ENCODE assay signal across 17 mouse cellular contexts in genomic region chr2:25169778-25170177, GRCm38 (mm10). TPM values are rescaled to one million over a fixed set of nuclear protein-coding genes. Genes with fewer than 3 reads are reported as not detected.
DNase-seq lines count a peak whose midpoint lies in the region; ATAC-seq and TF ChIP-seq lines count a peak whose summit lies in the region.
"Had no signal": no experiment of that assay in that cellular context is flagged by ENCODE, and none has a peak within 500 bp of the region (broad histone marks: within the 10 kb centered on the region; RNA-seq: fewer than 3 reads in every experiment).

No protein-coding gene starts in this region.

- no peak for TF ChIP-seq POLR2A in ES-Bruce4 (IDR thresholded peaks at IDR 0.05; ENCODE audit: insufficient read depth, low read length)

- WGBS in hindbrain, embryonic 10.5 days = 12% methylated on average over 5 of the region's 5 CpGs
- 4% methylated on average over 5 of the region's 5 CpGs for WGBS in hindbrain, embryonic 16.5 days
- 17% methylated on average over 5 of the region's 5 CpGs for WGBS in midbrain, embryonic 16.5 days

- intact Hi-C loops in gastrocnemius, postnatal 36 days (cut with DNase I) = no loop called here

- peak; percentile 86 for DNase-seq in hindbrain, embryonic 10.5 days (ENCODE audit: low spot score)
- DNase-seq in embryo, embryonic 10.5 days (ENCODE audit: low spot score) = peak; percentile 82
- DNase-seq in gastrocnemius, adult 8-10 months (ENCODE audit: low spot score in 2 of 2) = no peak
- no peak for DNase-seq in gastrocnemius, postnatal 36 days
- DNase-seq: cerebellum, adult 18-20 months; kidney, postnatal 36 days; right cerebral cortex, adult 18-20 months; thymus, postnatal 25 days had no signal

- peak overlapping the region; percentile 28 for H3K4me3 ChIP-seq in hindbrain, embryonic 10.5 days
- no peak overlapping the region for H3K4me3 ChIP-seq in hindbrain, embryonic 16.5 days (ENCODE audit: low read length)
- no peak overlapping the region for H3K4me3 ChIP-seq in ES-Bruce4 (ENCODE audit: low read depth, low read length)
- no peak overlapping the region for H3K4me3 ChIP-seq in midbrain, embryonic 16.5 days (ENCODE audit: low read depth, low read length)
- H3K4me3 ChIP-seq: embryonic facial prominence, embryonic 13.5 days; heart, embryonic 12.5 days; limb, embryonic 13.5 days had no signal

- no peak for ATAC-seq in hindbrain, embryonic 16.5 days
- no peak for ATAC-seq in midbrain, embryonic 16.5 days

- no peak overlapping the region for H3K9ac ChIP-seq in hindbrain, embryonic 16.5 days (ENCODE audit: low read depth, low read length)
- no peak overlapping the region for H3K9ac ChIP-seq in ES-Bruce4 (ENCODE audit: low read depth, poor library complexity, severe bottlenecking)
- no peak overlapping the region for H3K9ac ChIP-seq in midbrain, embryonic 16.5 days (ENCODE audit: low read depth, low read length)
- H3K9ac ChIP-seq: embryonic facial prominence, embryonic 13.5 days; heart, embryonic 12.5 days; limb, embryonic 13.5 days had no signal

- peak overlapping the region; percentile 95 for H3K27ac ChIP-seq in hindbrain, embryonic 10.5 days
- H3K27ac ChIP-seq in hindbrain, embryonic 16.5 days (ENCODE audit: low read depth, low read length) = no peak overlapping the region; the same call in 1 of the 2 replicates
- no peak overlapping the region for H3K27ac ChIP-seq in ES-Bruce4 (ENCODE audit: insufficient read depth, low read length)
- H3K27ac ChIP-seq in midbrain, embryonic 16.5 days (ENCODE audit: low read length) = peak overlapping the region; percentile 42; the same call in 1 of the 2 replicates
- H3K27ac ChIP-seq: embryonic facial prominence, embryonic 13.5 days had no signal

- no peaks in the 10 kb centered on the region for H3K36me3 ChIP-seq in hindbrain, embryonic 10.5 days
- H3K36me3 ChIP-seq in hindbrain, embryonic 16.5 days (ENCODE audit: control insufficient read depth, insufficient read depth, low read length) = no peaks in the 10 kb centered on the region
- H3K36me3 ChIP-seq in ES-Bruce4 (ENCODE audit: control insufficient read depth, insufficient read depth, low read length, poor library complexity, severe bottlenecking) = no peaks in the 10 kb centered on the region
- no peaks in the 10 kb centered on the region for H3K36me3 ChIP-seq in midbrain, embryonic 16.5 days (ENCODE audit: control insufficient read depth, insufficient read depth, low read length)
- H3K36me3 ChIP-seq: embryonic facial prominence, embryonic 13.5 days; heart, embryonic 12.5 days; limb, embryonic 13.5 days had no signal

- H3K9me3 ChIP-seq in hindbrain, embryonic 10.5 days = no peaks in the 10 kb centered on the region
- no peaks in the 10 kb centered on the region for H3K9me3 ChIP-seq in hindbrain, embryonic 16.5 days (ENCODE audit: control insufficient read depth, low read length)
- no peaks in the 10 kb centered on the region for H3K9me3 ChIP-seq in ES-Bruce4 (replicated peaks; ENCODE audit: control insufficient read depth, insufficient read depth, low read length, poor library complexity, severe bottlenecking)
- no peaks in the 10 kb centered on the region for H3K9me3 ChIP-seq in midbrain, embryonic 16.5 days (replicated peaks; ENCODE audit: control insufficient read depth, low read length, poor library complexity, severe bottlenecking)
- H3K9me3 ChIP-seq: embryonic facial prominence, embryonic 13.5 days; heart, embryonic 12.5 days; limb, embryonic 13.5 days had no signal

- H3K4me1 ChIP-seq in hindbrain, embryonic 10.5 days (replicated peaks) = peaks cover 97% of the 10 kb centered on the region
- H3K4me1 ChIP-seq in hindbrain, embryonic 16.5 days (ENCODE audit: control insufficient read depth, insufficient read depth, low read depth, low read length) = peaks cover 10% of the 10 kb centered on the region
- peaks cover 2% of the 10 kb centered on the region for H3K4me1 ChIP-seq in ES-Bruce4 (ENCODE audit: control insufficient read depth, insufficient read depth, low read length)
- peaks cover 10% of the 10 kb centered on the region; the same call in 1 of the 2 replicates for H3K4me1 ChIP-seq in midbrain, embryonic 16.5 days (ENCODE audit: control insufficient read depth, insufficient read depth, low read length)

- TF ChIP-seq CTCF in ES-Bruce4 (IDR thresholded peaks at IDR 0.05; ENCODE audit: low read depth, low read length) = no peak

- 0 out of 2 replicates have a peak, but pooled peaks have one; percentile 5 for TF ChIP-seq EP300 in ES-Bruce4 (IDR thresholded peaks at IDR 0.05; ENCODE audit: insufficient read depth, low read depth, low read length)

- H3K27me3 ChIP-seq in hindbrain, embryonic 10.5 days (ENCODE audit: insufficient read depth, poor library complexity, severe bottlenecking) = 0 out of 2 replicates have a peak, but pooled peaks cover 6% of the 10 kb centered on the region
- no peaks in the 10 kb centered on the region for H3K27me3 ChIP-seq in hindbrain, embryonic 16.5 days (replicated peaks; ENCODE audit: control insufficient read depth, insufficient read depth, low read length)
- no peaks in the 10 kb centered on the region for H3K27me3 ChIP-seq in ES-Bruce4 (ENCODE audit: control insufficient read depth, insufficient read depth, low read length, poor library complexity, severe bottlenecking)
- H3K27me3 ChIP-seq in midbrain, embryonic 16.5 days (ENCODE audit: control insufficient read depth, insufficient read depth, low read depth, low read length) = no peaks in the 10 kb centered on the region
- H3K27me3 ChIP-seq: embryonic facial prominence, embryonic 13.5 days; limb, embryonic 13.5 days had no signal

- no peak overlapping the region for H3K4me2 ChIP-seq in hindbrain, embryonic 16.5 days (ENCODE audit: low read length)
- no peak overlapping the region for H3K4me2 ChIP-seq in midbrain, embryonic 16.5 days (ENCODE audit: low read length)
- H3K4me2 ChIP-seq: embryonic facial prominence, embryonic 13.5 days; heart, embryonic 12.5 days; limb, embryonic 13.5 days had no signal

RNA-seq across cellular contexts. Expression of gene Nrarp, which starts 10.8 kb away (rescaled TPM):
- polyA plus RNA-seq in hindbrain, embryonic 10.5 days (2016; fragmentation: Nextera tagmentation; extraction: Ambion mirVana) = 77.4 and 108 TPM in 2 replicates
- 13.6 and 16.3 TPM in 2 replicates for polyA plus RNA-seq in hindbrain, embryonic 16.5 days (2015; fragmentation: Nextera tagmentation; extraction: Ambion mirVana)
- polyA plus RNA-seq in ES-Bruce4 (2011; ENCODE audit: insufficient read depth, insufficient read length, low read depth, missing spikeins) = 9.8 and 10.2 TPM in 2 replicates
- 13.1 and 15.0 TPM in 2 replicates for polyA plus RNA-seq in midbrain, embryonic 16.5 days (2015; fragmentation: Nextera tagmentation; extraction: Ambion mirVana)
- 1 to 10 TPM; 3.0 to 7.1 (median 5.9) TPM for total RNA-seq in gastrocnemius, adult 8-10 months (2022)
- 1 to 10 TPM; 5.9 to 6.7 TPM for total RNA-seq in gastrocnemius, postnatal 36 days (2021)

RNA-seq across cellular contexts. Expression of gene Tor4a, which starts 26.9 kb away (rescaled TPM):
- 2.6 and 2.7 TPM in 2 replicates for polyA plus RNA-seq in hindbrain, embryonic 10.5 days (2016; fragmentation: Nextera tagmentation; extraction: Ambion mirVana)
- polyA plus RNA-seq in hindbrain, embryonic 16.5 days (2015; fragmentation: Nextera tagmentation; extraction: Ambion mirVana) = 2.1 and 2.3 TPM in 2 replicates
- 4.5 and 6.9 TPM in 2 replicates for polyA plus RNA-seq in ES-Bruce4 (2011; ENCODE audit: insufficient read depth, insufficient read length, low read depth, missing spikeins)
- 1.2 and 1.4 TPM in 2 replicates for polyA plus RNA-seq in midbrain, embryonic 16.5 days (2015; fragmentation: Nextera tagmentation; extraction: Ambion mirVana)
- total RNA-seq in gastrocnemius, adult 8-10 months (2022) = under 1 TPM; 0.48 to 0.92 (median 0.76) TPM
- total RNA-seq in gastrocnemius, postnatal 36 days (2021) = 1 to 10 TPM in 1 of 2 experiments, under 1 TPM in 1; 0.54 to 1.2 TPM

RNA-seq across cellular contexts. Expression of gene Nelfb, which starts 41.5 kb away (rescaled TPM):
- 123 and 132 TPM in 2 replicates for polyA plus RNA-seq in hindbrain, embryonic 10.5 days (2016; fragmentation: Nextera tagmentation; extraction: Ambion mirVana)
- polyA plus RNA-seq in hindbrain, embryonic 16.5 days (2015; fragmentation: Nextera tagmentation; extraction: Ambion mirVana) = 105 and 112 TPM in 2 replicates
- 36.1 and 41.0 TPM in 2 replicates for polyA plus RNA-seq in ES-Bruce4 (2011; ENCODE audit: insufficient read depth, insufficient read length, low read depth, missing spikeins)
- polyA plus RNA-seq in midbrain, embryonic 16.5 days (2015; fragmentation: Nextera tagmentation; extraction: Ambion mirVana) = 116 and 117 TPM in 2 replicates
- total RNA-seq in gastrocnemius, adult 8-10 months (2022) = 10 to 100 TPM; 20.8 to 28.3 (median 22.6) TPM
- 10 to 100 TPM; 18.2 to 19.5 TPM for total RNA-seq in gastrocnemius, postnatal 36 days (2021)

RNA-seq across cellular contexts. Expression of gene Stpg3, which starts 44.7 kb away (rescaled TPM):
- polyA plus RNA-seq in hindbrain, embryonic 10.5 days (2016; fragmentation: Nextera tagmentation; extraction: Ambion mirVana) = not detected in 2 replicates
- not detected in 2 replicates for polyA plus RNA-seq in hindbrain, embryonic 16.5 days (2015; fragmentation: Nextera tagmentation; extraction: Ambion mirVana)
- not detected in 2 replicates for polyA plus RNA-seq in ES-Bruce4 (2011; ENCODE audit: insufficient read depth, insufficient read length, low read depth, missing spikeins)
- not detected in 2 replicates for polyA plus RNA-seq in midbrain, embryonic 16.5 days (2015; fragmentation: Nextera tagmentation; extraction: Ambion mirVana)
- total RNA-seq in gastrocnemius, adult 8-10 months (2022) = not detected
- not detected for total RNA-seq in gastrocnemius, postnatal 36 days (2021)
- total RNA-seq: adrenal gland, postnatal 4 days had no signal
- polyA plus RNA-seq: CD4-positive, CD25-positive, alpha-beta regulatory T cell, adult 4 months; heart, embryonic 12.5 days; myocyte had no signal

RNA-seq across cellular contexts. Expression of gene Fam166a, which starts 48.8 kb away (rescaled TPM):
- not detected in 2 replicates for polyA plus RNA-seq in hindbrain, embryonic 10.5 days (2016; fragmentation: Nextera tagmentation; extraction: Ambion mirVana)
- polyA plus RNA-seq in hindbrain, embryonic 16.5 days (2015; fragmentation: Nextera tagmentation; extraction: Ambion mirVana) = 0.39 and 1.0 TPM in 2 replicates
- polyA plus RNA-seq in ES-Bruce4 (2011; ENCODE audit: insufficient read depth, insufficient read length, low read depth, missing spikeins) = 1.8 TPM in 1 of 2 replicates, not detected in the other
- 0.43 TPM in 1 of 2 replicates, not detected in the other for polyA plus RNA-seq in midbrain, embryonic 16.5 days (2015; fragmentation: Nextera tagmentation; extraction: Ambion mirVana)
- total RNA-seq in gastrocnemius, adult 8-10 months (2022) = not detected
- not detected for total RNA-seq in gastrocnemius, postnatal 36 days (2021)
- polyA plus RNA-seq: CD4-positive, CD25-positive, alpha-beta regulatory T cell, adult 4 months; embryonic facial prominence, embryonic 13.5 days; heart, embryonic 12.5 days; limb, embryonic 13.5 days had no signal

Comparison
In these comparisons a context has a peak if more than half of its experiments do, and no peak if none do; other contexts are left out.
1. H3K27ac ChIP-seq: peak in hindbrain, embryonic 10.5 days (single experiment) and midbrain, embryonic 16.5 days (single experiment); none in hindbrain, embryonic 16.5 days (single experiment) and ES-Bruce4 (single experiment).
2. DNase-seq: peak in hindbrain, embryonic 10.5 days (single experiment) and embryo, embryonic 10.5 days (single experiment); none in gastrocnemius, adult 8-10 months (0 of 2) and gastrocnemius, postnatal 36 days (0 of 2).